13 mouse cellular contexts compared by ENCODE assay signal in genomic region chr2:9641629-9642028, GRCm38 (mm10).
"Had no signal": no experiment of that assay in that cellular context is flagged by ENCODE, and none has a peak within 500 bp of the region (broad histone marks: within the 10 kb centered on the region; RNA-seq: fewer than 3 reads in every experiment).

No protein-coding gene starts in this region.

- H3K9me3 ChIP-seq: limb, embryonic 15.5 days; liver, embryonic 12.5 days; midbrain, embryonic 12.5 days; neural tube, embryonic 13.5 days; stomach, embryonic 15.5 days had no signal

- H3K27ac ChIP-seq: limb, embryonic 15.5 days; liver, embryonic 12.5 days; midbrain, embryonic 12.5 days; neural tube, embryonic 13.5 days; stomach, embryonic 15.5 days had no signal

- H3K9ac ChIP-seq: limb, embryonic 15.5 days; liver, embryonic 12.5 days; midbrain, embryonic 12.5 days; neural tube, embryonic 13.5 days; stomach, embryonic 15.5 days had no signal

- H3K4me2 ChIP-seq: limb, embryonic 15.5 days; liver, embryonic 12.5 days; midbrain, embryonic 12.5 days; neural tube, embryonic 13.5 days; stomach, embryonic 15.5 days had no signal

- H3K4me1 ChIP-seq: limb, embryonic 15.5 days; liver, embryonic 12.5 days; midbrain, embryonic 12.5 days; neural tube, embryonic 13.5 days had no signal

- ATAC-seq: intestine, postnatal 0 days; liver, embryonic 12.5 days; midbrain, embryonic 16.5 days had no signal

- H3K36me3 ChIP-seq: limb, embryonic 15.5 days; liver, embryonic 12.5 days; midbrain, embryonic 12.5 days; neural tube, embryonic 13.5 days; stomach, embryonic 15.5 days had no signal

- DNase-seq: kidney, adult 9 months; kidney, postnatal 14 days; lung, postnatal 10 days; right cerebral cortex, postnatal 4 days; spleen, adult 18-20 months; thymus, postnatal 4 days had no signal

- H3K27me3 ChIP-seq: limb, embryonic 15.5 days; liver, embryonic 12.5 days; midbrain, embryonic 12.5 days; neural tube, embryonic 13.5 days; stomach, embryonic 15.5 days had no signal

- H3K4me3 ChIP-seq: limb, embryonic 15.5 days; liver, embryonic 12.5 days; midbrain, embryonic 12.5 days; neural tube, embryonic 13.5 days; stomach, embryonic 15.5 days had no signal
